Mouse (Mus musculus) heart, adult 2 months (tissue): ENCODE results near the gene Calr. TPM values are rescaled to one million over a fixed set of nuclear protein-coding genes. Genes with fewer than 3 reads are reported as not detected.

Experiments
- DNase-seq, 2 experiments: peaks; one replicate each; pipeline ENCODE4 v3.0.0; 2021
- H3K27ac ChIP-seq: fragments of 200-600 bp; 2 replicates; pipeline ENCODE4 v1.8.1; 2022
- H3K27me3 ChIP-seq: fragments of 200-500 bp; 2 replicates; pipeline ENCODE4 v1.6.1; 2012; ENCODE audit warnings: mild to moderate bottlenecking, low read length, inconsistent platforms, mixed read lengths; ENCODE audit not compliant: control insufficient read depth, insufficient read depth
- H3K36me3 ChIP-seq: fragments of 200-500 bp; 2 replicates; pipeline ENCODE4 v1.6.1; 2012; ENCODE audit warnings: low read length, inconsistent platforms; ENCODE audit not compliant: control insufficient read depth, insufficient read depth
- H3K4me1 ChIP-seq: fragments of 200-500 bp; 2 replicates; pipeline ENCODE4 v1.6.1; 2011; ENCODE audit warnings: low read length; ENCODE audit not compliant: control insufficient read depth, insufficient read depth
- H3K4me3 ChIP-seq: fragments of 200-600 bp; 2 replicates; pipeline ENCODE4 v1.8.1; 2022
- H3K79me2 ChIP-seq: fragments of 200-500 bp; replicated peaks from 2 replicates; pipeline ENCODE4 v1.6.1; 2012; ENCODE audit warnings: mild to moderate bottlenecking, inconsistent platforms, low read length, moderate library complexity, mixed read lengths; ENCODE audit not compliant: control insufficient read depth, insufficient read depth
- H3K9ac ChIP-seq: fragments of 200-500 bp; 2 replicates; pipeline ENCODE4 v1.6.1; 2012; ENCODE audit warnings: low read depth, mild to moderate bottlenecking, control low read depth, inconsistent platforms, low read length, mixed read lengths
- CTCF ChIP-seq: fragments of 200-600 bp; IDR thresholded peaks from 2 replicates; pipeline ENCODE4 v1.8.1; 2022; ENCODE audit warnings: antibody characterized with exemption, mild to moderate bottlenecking, moderate library complexity
- EP300 ChIP-seq: fragments of 200-500 bp; IDR thresholded peaks from 2 replicates; pipeline ENCODE4 v1.6.1; 2011; ENCODE audit warnings: low read depth, low read length, control low read depth; ENCODE audit not compliant: insufficient read depth
- POLR2A ChIP-seq: fragments of 200-500 bp; IDR thresholded peaks from 2 replicates; pipeline ENCODE4 v1.6.1; 2011; ENCODE audit warnings: mild to moderate bottlenecking, low read depth, low read length, control low read depth; ENCODE audit not compliant: insufficient read depth
- WGBS: fragments of 180-500 bp; shearing (Covaris S2); methylation state at CpG from one replicate; pipeline ENCODE4 v1.1.7; 2018; 5-methylcytosine and 5-hydroxymethylcytosine counted together
- intact Hi-C: fragments of 180-260 bp; cut with DNase I; formaldehyde crosslinking; loops from one replicate; pipeline ENCODE4 v1.15.1; 2025
- polyA plus RNA-seq: library from polyadenylated mRNA; depleted of rRNA; stranded (reverse); fragments of >200 nt; gene quantifications from 2 replicates; pipeline ENCODE4 v1.2.3, GENCODE M21; 2012
- total RNA-seq, 2 experiments: library from RNA; stranded (reverse); gene quantifications; 2 replicates each; pipeline ENCODE4 v1.2.3; 2021

Gene Calr
- total and polyA plus RNA-seq, 3 experiments = 154 to 416 (median 352) TPM

- 78% methylated on average over 3 of the region's 3 CpGs for WGBS
- H3K4me1 ChIP-seq = no peaks in the 10 kb centered on the region
- H3K27me3 ChIP-seq = no peaks in the 10 kb centered on the region
- no peaks in the 10 kb centered on the region; the same call in 1 of the 2 replicates for H3K36me3 ChIP-seq
- no peak for TF ChIP-seq POLR2A
- no peak for TF ChIP-seq EP300
- TF ChIP-seq CTCF = no peak
- no peaks in the 10 kb centered on the region for H3K79me2 ChIP-seq
- DNase-seq = no peak
- intact Hi-C loops = no loop called here
- H3K27ac ChIP-seq = no peak overlapping the region
- no peak overlapping the region for H3K4me3 ChIP-seq
- no peak overlapping the region for H3K9ac ChIP-seq
Measured at GRCm38 (mm10) chr8:84888280-84888679, 41.5 kb upstream of the Calr start.

GRCm38 (mm10) chr8:84884728-84885127 lies 38.0 kb upstream of the Calr start:
- TF ChIP-seq EP300 (no peak), CTCF (no peak), POLR2A (no peak)

GRCm38 (mm10) chr8:84878915-84879314 lies 32.2 kb upstream of the Calr start:
- intact Hi-C loops = no loop called here
- 90% methylated on average over 1 of the region's 1 CpGs for WGBS
- Histone ChIP-seq H3K9ac (no peak overlapping the region), H3K27me3 (no peaks in the 10 kb centered on the region), H3K4me1 (no peaks in the 10 kb centered on the region), H3K27ac (no peak overlapping the region), H3K4me3 (no peak overlapping the region), H3K79me2 (no peaks in the 10 kb centered on the region), H3K36me3 (no peaks in the 10 kb centered on the region)
- DNase-seq = no peak
- no peak for TF ChIP-seq POLR2A

More at GRCm38 (mm10) chr8:84884728-84885127, 38.0 kb upstream of the Calr start:
- Histone ChIP-seq H3K27ac (no peak overlapping the region), H3K27me3 (no peaks in the 10 kb centered on the region), H3K79me2 (no peaks in the 10 kb centered on the region), H3K4me3 (no peak overlapping the region), H3K9ac (no peak overlapping the region), H3K36me3 (no peaks in the 10 kb centered on the region; the same call in 1 of the 2 replicates), H3K4me1 (no peaks in the 10 kb centered on the region)
- intact Hi-C loops = no loop called here
- DNase-seq = no peak
- 80% methylated on average over 4 of the region's 4 CpGs for WGBS

GRCm38 (mm10) chr8:84877297-84878035 lies 30.7 kb upstream of the Calr start:
- WGBS = 74% methylated on average over 3 of the region's 3 CpGs
- H3K27ac ChIP-seq = no peak overlapping the region

GRCm38 (mm10) chr8:84874339-84874738 lies 27.6 kb upstream of the Calr start:
- TF ChIP-seq POLR2A = no peak
- no peak for TF ChIP-seq CTCF
- no peak for TF ChIP-seq EP300
- H3K9ac ChIP-seq = no peak overlapping the region
- no peaks in the 10 kb centered on the region for H3K27me3 ChIP-seq
- DNase-seq = no peak
- H3K4me1 ChIP-seq = peaks cover 3% of the 10 kb centered on the region; the same call in 1 of the 2 replicates
- H3K4me3 ChIP-seq = no peak overlapping the region
- H3K36me3 ChIP-seq = no peaks in the 10 kb centered on the region
- no peak overlapping the region for H3K27ac ChIP-seq
- intact Hi-C loops = no loop called here
- H3K79me2 ChIP-seq = no peaks in the 10 kb centered on the region
- WGBS = 93% methylated on average over 3 of the region's 3 CpGs

More at GRCm38 (mm10) chr8:84877297-84878035, 30.7 kb upstream of the Calr start:
- DNase-seq = no peak
- intact Hi-C loops = no loop called here
- Histone ChIP-seq H3K27me3 (no peaks in the 10 kb centered on the region), H3K4me3 (no peak overlapping the region), H3K36me3 (no peaks in the 10 kb centered on the region), H3K9ac (no peak overlapping the region), H3K79me2 (no peaks in the 10 kb centered on the region), H3K4me1 (no peaks in the 10 kb centered on the region)
- no peak for TF ChIP-seq CTCF
- no peak for TF ChIP-seq EP300
- no peak for TF ChIP-seq POLR2A

GRCm38 (mm10) chr8:84873016-84873415 lies 26.3 kb upstream of the Calr start:
- TF ChIP-seq EP300 (no peak), POLR2A (no peak), CTCF (no peak)
- intact Hi-C loops = no loop called here
- Histone ChIP-seq H3K27me3 (no peaks in the 10 kb centered on the region), H3K79me2 (no peaks in the 10 kb centered on the region), H3K4me1 (peaks cover 3% of the 10 kb centered on the region; the same call in 1 of the 2 replicates), H3K9ac (no peak overlapping the region), H3K4me3 (no peak overlapping the region), H3K36me3 (no peaks in the 10 kb centered on the region), H3K27ac (no peak overlapping the region)
- DNase-seq = no peak
- 82% methylated on average over 4 of the region's 4 CpGs for WGBS
